23 mouse cellular contexts compared by ENCODE assay signal in the genomic region with DNA sequence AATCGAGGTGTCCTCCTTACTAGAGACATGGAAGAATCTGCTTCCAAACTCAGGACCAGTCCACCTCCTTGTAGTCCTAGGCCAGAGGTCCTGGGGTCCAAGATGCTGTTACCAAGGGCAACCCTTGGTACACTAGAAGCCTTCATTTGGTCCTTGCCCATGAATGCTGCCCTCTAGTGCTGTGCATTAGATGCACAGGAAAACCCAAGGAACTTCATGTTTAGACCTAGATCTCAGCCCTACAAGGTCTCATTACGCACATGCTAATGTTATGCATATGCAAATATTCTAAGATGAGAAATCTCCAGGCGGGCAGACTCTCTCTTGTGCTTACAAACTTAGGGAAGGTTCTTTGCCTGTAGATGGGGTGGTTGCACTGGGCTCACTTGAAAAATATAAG. TPM values are rescaled to one million over a fixed set of nuclear protein-coding genes. Genes with fewer than 3 reads are reported as not detected.
DNase-seq lines count a peak whose midpoint lies in the region; ATAC-seq and TF ChIP-seq lines count a peak whose summit lies in the region.
"Had no signal": no experiment of that assay in that cellular context is flagged by ENCODE, and none has a peak within 500 bp of the region (broad histone marks: within the 10 kb centered on the region; RNA-seq: fewer than 3 reads in every experiment).

No protein-coding gene starts in this region.

- H3K36me3 ChIP-seq in heart, postnatal 0 days (replicated peaks; ENCODE audit: control insufficient read depth, insufficient read depth, low read length) = no peaks in the 10 kb centered on the region
- H3K36me3 ChIP-seq in lung, embryonic 14.5 days (ENCODE audit: insufficient read depth) = no peaks in the 10 kb centered on the region
- H3K36me3 ChIP-seq in ES-Bruce4 (ENCODE audit: control insufficient read depth, insufficient read depth, low read length, poor library complexity, severe bottlenecking) = no peaks in the 10 kb centered on the region
- H3K36me3 ChIP-seq: embryonic facial prominence, embryonic 15.5 days; hindbrain, embryonic 13.5 days; liver, embryonic 12.5 days had no signal

- peak; percentile 25 for TF ChIP-seq CTCF in heart, postnatal 0 days (IDR thresholded peaks at IDR 0.05; ENCODE audit: low read depth)
- TF ChIP-seq CTCF in lung, embryonic 14.5 days (IDR thresholded peaks at IDR 0.05; ENCODE audit: low read depth) = peak; percentile 47
- peak; percentile 19 for TF ChIP-seq CTCF in ES-Bruce4 (IDR thresholded peaks at IDR 0.05; ENCODE audit: low read depth, low read length)
- peak; percentile 35; the same call in 1 of the 2 replicates for TF ChIP-seq CTCF in cortical plate, adult 2 months (IDR thresholded peaks at IDR 0.05; ENCODE audit: extremely low read depth, insufficient read depth, low read length)

- no peak for DNase-seq in heart, postnatal 0 days (ENCODE audit: low spot score)
- DNase-seq in heart, adult 8-10 months (ENCODE audit: low spot score) = no peak
- DNase-seq in lung, embryonic 14.5 days = no peak
- no peak for DNase-seq in lung, postnatal 14 days
- DNase-seq in right cerebral cortex, postnatal 4 days = no peak
- no peak for DNase-seq in urinary bladder, adult 18-20 months (ENCODE audit: low spot score in 2 of 2)
- DNase-seq: adrenal gland, postnatal 25 days; cerebellum, postnatal 14 days; gastrocnemius, postnatal 25 days; kidney, adult 8-10 months had no signal

- H3K4me2 ChIP-seq in heart, postnatal 0 days (ENCODE audit: low read depth, low read length) = no peak overlapping the region
- H3K4me2 ChIP-seq in lung, embryonic 14.5 days = no peak overlapping the region
- H3K4me2 ChIP-seq: embryonic facial prominence, embryonic 15.5 days; heart, embryonic 13.5 days; hindbrain, embryonic 13.5 days; liver, embryonic 12.5 days had no signal

- 87% methylated on average over 3 of the region's 3 CpGs for WGBS in heart, postnatal 0 days
- WGBS in lung, embryonic 14.5 days = 71% methylated on average over 3 of the region's 3 CpGs

- H3K4me1 ChIP-seq in heart, postnatal 0 days (ENCODE audit: control insufficient read depth, insufficient read depth) = peaks cover 34% of the 10 kb centered on the region
- H3K4me1 ChIP-seq in lung, embryonic 14.5 days (ENCODE audit: insufficient read depth) = no peaks in the 10 kb centered on the region; the same call in 1 of the 2 replicates
- peaks cover 3% of the 10 kb centered on the region for H3K4me1 ChIP-seq in ES-Bruce4 (ENCODE audit: control insufficient read depth, insufficient read depth, low read length)
- peaks cover 8% of the 10 kb centered on the region for H3K4me1 ChIP-seq in cortical plate, adult 2 months (ENCODE audit: control insufficient read depth, insufficient read depth, low read length)
- H3K4me1 ChIP-seq: liver, embryonic 12.5 days had no signal

- no peak overlapping the region for H3K4me3 ChIP-seq in heart, postnatal 0 days (ENCODE audit: low read depth, low read length)
- no peak overlapping the region for H3K4me3 ChIP-seq in lung, embryonic 14.5 days (ENCODE audit: low read depth, low read length)
- no peak overlapping the region for H3K4me3 ChIP-seq in ES-Bruce4 (ENCODE audit: low read depth, low read length)
- H3K4me3 ChIP-seq in cortical plate, adult 2 months (ENCODE audit: insufficient read depth, low read length) = no peak overlapping the region
- H3K4me3 ChIP-seq: embryonic facial prominence, embryonic 15.5 days; heart, embryonic 13.5 days; hindbrain, embryonic 13.5 days; liver, embryonic 12.5 days had no signal

- H3K27ac ChIP-seq in heart, postnatal 0 days (ENCODE audit: low read depth) = no peak overlapping the region
- H3K27ac ChIP-seq in lung, embryonic 14.5 days (ENCODE audit: low read depth) = no peak overlapping the region
- no peak overlapping the region for H3K27ac ChIP-seq in ES-Bruce4 (ENCODE audit: insufficient read depth, low read length)
- H3K27ac ChIP-seq in cortical plate, adult 2 months (ENCODE audit: insufficient read depth, low read length) = no peak overlapping the region
- H3K27ac ChIP-seq: embryonic facial prominence, embryonic 15.5 days; heart, embryonic 13.5 days; hindbrain, embryonic 13.5 days; liver, embryonic 12.5 days; macrophage had no signal

- ATAC-seq in heart, postnatal 0 days (ENCODE audit: insufficient read depth, low read depth) = no peak
- ATAC-seq in lung, embryonic 14.5 days (ENCODE audit: insufficient read depth) = no peak
- ATAC-seq: forebrain, embryonic 16.5 days; liver, embryonic 12.5 days had no signal

- H3K9ac ChIP-seq in heart, postnatal 0 days (replicated peaks; ENCODE audit: low read depth, low read length) = no peak overlapping the region
- H3K9ac ChIP-seq in lung, embryonic 14.5 days = no peak overlapping the region
- H3K9ac ChIP-seq in ES-Bruce4 (ENCODE audit: low read depth, poor library complexity, severe bottlenecking) = no peak overlapping the region
- H3K9ac ChIP-seq: embryonic facial prominence, embryonic 15.5 days; heart, embryonic 13.5 days; hindbrain, embryonic 13.5 days; liver, embryonic 12.5 days had no signal

- no peaks in the 10 kb centered on the region for H3K9me3 ChIP-seq in heart, postnatal 0 days (replicated peaks; ENCODE audit: control insufficient read depth, low read length)
- H3K9me3 ChIP-seq in lung, embryonic 14.5 days (ENCODE audit: low read depth, low read length) = no peaks in the 10 kb centered on the region
- H3K9me3 ChIP-seq in ES-Bruce4 (replicated peaks; ENCODE audit: control insufficient read depth, insufficient read depth, low read length, poor library complexity, severe bottlenecking) = no peaks in the 10 kb centered on the region
- H3K9me3 ChIP-seq: embryonic facial prominence, embryonic 15.5 days; heart, embryonic 13.5 days; hindbrain, embryonic 13.5 days; liver, embryonic 12.5 days had no signal

- H3K27me3 ChIP-seq in heart, postnatal 0 days (ENCODE audit: control insufficient read depth, insufficient read depth, low read length) = no peaks in the 10 kb centered on the region
- no peaks in the 10 kb centered on the region for H3K27me3 ChIP-seq in lung, embryonic 14.5 days (ENCODE audit: insufficient read depth, low read length)
- no peaks in the 10 kb centered on the region for H3K27me3 ChIP-seq in ES-Bruce4 (ENCODE audit: control insufficient read depth, insufficient read depth, low read length, poor library complexity, severe bottlenecking)
- H3K27me3 ChIP-seq: embryonic facial prominence, embryonic 15.5 days; heart, embryonic 13.5 days; hindbrain, embryonic 13.5 days; liver, embryonic 12.5 days had no signal

- TF ChIP-seq EP300 in heart, postnatal 0 days (IDR thresholded peaks at IDR 0.05; ENCODE audit: low read depth) = no peak
- TF ChIP-seq EP300 in ES-Bruce4 (IDR thresholded peaks at IDR 0.05; ENCODE audit: insufficient read depth, low read depth, low read length) = no peak

- TF ChIP-seq POLR2A in ES-Bruce4 (IDR thresholded peaks at IDR 0.05; ENCODE audit: insufficient read depth, low read length) = no peak
- no peak for TF ChIP-seq POLR2A in cortical plate, adult 2 months (IDR thresholded peaks at IDR 0.05; ENCODE audit: extremely low read depth, insufficient read depth, low read length)

RNA-seq across cellular contexts. Expression of a gene that starts 15.6 kb away (rescaled TPM):
- total RNA-seq in heart, postnatal 0 days (2014; rRNA removed; ENCODE audit: low replicate concordance) = 41.0 and 47.2 TPM in 2 replicates
- polyA plus RNA-seq in heart, postnatal 0 days (2015; fragmentation: Nextera tagmentation; extraction: Ambion mirVana) = 9.8 and 10.1 TPM in 2 replicates
- 10 to 100 TPM; 24.6 to 30.4 (median 27.9) TPM for total RNA-seq in heart, adult 8-10 months (2022)
- 48.8 and 49.4 TPM in 2 replicates for polyA plus RNA-seq in lung, embryonic 14.5 days (2014; fragmentation: Nextera tagmentation; extraction: Ambion mirVana)
- polyA plus RNA-seq in ES-Bruce4 (2011; ENCODE audit: insufficient read depth, insufficient read length, low read depth, missing spikeins) = 51.6 and 63.2 TPM in 2 replicates
- 29.1 and 30.0 TPM in 2 replicates for polyA plus RNA-seq in cortical plate, adult 2 months (2012; rRNA removed)

RNA-seq across cellular contexts. Expression of a gene that starts 34.1 kb away (rescaled TPM):
- total RNA-seq in heart, postnatal 0 days (2014; rRNA removed; ENCODE audit: low replicate concordance) = not detected in 2 replicates
- polyA plus RNA-seq in heart, postnatal 0 days (2015; fragmentation: Nextera tagmentation; extraction: Ambion mirVana) = not detected in 2 replicates
- not detected for total RNA-seq in heart, adult 8-10 months (2022)
- polyA plus RNA-seq in lung, embryonic 14.5 days (2014; fragmentation: Nextera tagmentation; extraction: Ambion mirVana) = not detected in 2 replicates
- not detected in 2 replicates for polyA plus RNA-seq in ES-Bruce4 (2011; ENCODE audit: insufficient read depth, insufficient read length, low read depth, missing spikeins)
- polyA plus RNA-seq in cortical plate, adult 2 months (2012; rRNA removed) = not detected in 2 replicates
- total RNA-seq: adrenal gland, postnatal 25 days; gastrocnemius, postnatal 25 days; layer of hippocampus, adult 18-20 months; left cerebral cortex, postnatal 14 days; monocyte, adult 5-6 weeks had no signal
- polyA plus RNA-seq: embryonic facial prominence, embryonic 15.5 days; forebrain, embryonic 16.5 days; heart, embryonic 13.5 days; hindbrain, embryonic 13.5 days; liver, embryonic 12.5 days; macrophage; neural tube, embryonic 14.5 days; thymus, postnatal 0 days had no signal

RNA-seq across cellular contexts. Expression of a gene that starts 43.5 kb away (rescaled TPM):
- not detected in 2 replicates for total RNA-seq in heart, postnatal 0 days (2014; rRNA removed; ENCODE audit: low replicate concordance)
- polyA plus RNA-seq in heart, postnatal 0 days (2015; fragmentation: Nextera tagmentation; extraction: Ambion mirVana) = 0.45 and 0.82 TPM in 2 replicates
- total RNA-seq in heart, adult 8-10 months (2022) = 1 to 10 TPM; 1.1 to 2.6 (median 1.9) TPM
- polyA plus RNA-seq in lung, embryonic 14.5 days (2014; fragmentation: Nextera tagmentation; extraction: Ambion mirVana) = 2.5 and 3.1 TPM in 2 replicates
- not detected in 2 replicates for polyA plus RNA-seq in ES-Bruce4 (2011; ENCODE audit: insufficient read depth, insufficient read length, low read depth, missing spikeins)
- polyA plus RNA-seq in cortical plate, adult 2 months (2012; rRNA removed) = 0.54 and 1.1 TPM in 2 replicates
- total RNA-seq: left cerebral cortex, postnatal 14 days; monocyte, adult 5-6 weeks had no signal
- polyA plus RNA-seq: neural tube, embryonic 14.5 days had no signal
